Mouse (Mus musculus): ENCODE measurements around the gene Gm17268. TPM values are rescaled to one million over a fixed set of nuclear protein-coding genes. Genes with fewer than 3 reads are reported as not detected.

The Gm17268 gene
- total RNA-seq, 4 experiments from 2014 or later = not detected

DNA sequence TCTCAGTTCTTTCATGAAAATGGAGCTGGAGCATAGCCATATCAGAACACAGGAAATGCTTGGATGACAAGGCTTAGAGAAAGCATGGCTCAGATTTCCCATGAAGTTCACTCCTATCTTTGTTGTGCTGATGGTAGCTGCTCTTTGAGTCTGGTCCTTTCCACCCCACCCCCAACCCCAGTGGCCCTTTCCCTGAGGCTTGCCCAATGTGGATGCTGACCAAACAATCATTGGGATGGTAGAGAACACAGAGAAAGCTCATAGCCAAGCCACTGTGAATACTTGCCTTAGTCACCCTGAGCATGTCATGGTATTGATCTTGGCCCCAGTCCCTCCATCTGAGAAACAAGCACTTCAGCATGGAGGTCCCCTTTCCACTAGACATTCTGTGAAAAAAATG is 6.2 kb downstream of the Gm17268 start:
- no peak for DNase-seq (ENCODE audit: low spot score in 2 of 2)

DNA sequence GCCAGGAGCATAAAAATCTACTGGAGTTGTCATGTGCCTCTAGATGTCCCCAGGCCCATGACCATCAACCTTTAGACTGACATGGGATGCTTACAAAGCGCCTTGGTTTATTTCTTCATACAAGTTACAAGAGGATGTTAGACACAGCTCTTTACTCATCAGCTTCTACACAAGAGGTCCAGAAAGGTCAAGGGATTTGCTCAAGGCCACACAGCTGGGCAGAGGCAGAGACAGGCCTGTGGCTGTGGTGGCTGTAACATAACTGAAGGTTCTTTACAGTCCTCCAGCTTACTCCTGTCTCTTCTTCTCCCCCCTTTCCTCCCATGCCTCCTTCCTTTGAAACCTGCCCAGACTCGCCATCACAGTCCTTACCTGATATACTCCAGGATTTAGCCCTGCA is 8.2 kb downstream of the Gm17268 start:
- DNase-seq (ENCODE audit: low spot score in 2 of 2) = no peak

DNA sequence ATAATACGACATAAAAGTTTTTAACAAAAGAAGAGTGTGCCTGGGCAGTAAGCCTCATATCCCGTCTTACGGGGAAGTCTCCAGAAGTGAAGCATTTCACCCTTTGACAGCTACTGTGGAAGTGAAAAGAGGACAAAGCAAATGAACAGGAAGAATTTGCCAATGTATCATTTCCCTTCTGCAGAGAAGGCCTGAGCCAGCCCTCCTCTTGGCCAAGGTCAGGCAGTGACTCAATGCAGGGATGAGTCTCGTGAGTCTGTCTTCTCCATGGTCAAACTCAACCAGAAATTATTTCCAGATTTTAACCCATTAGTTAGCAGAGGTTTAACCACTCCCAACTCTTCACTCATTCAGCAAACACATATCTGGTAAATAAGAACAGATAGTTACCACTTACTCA is 14.6 kb downstream of the Gm17268 start:
- no peak for DNase-seq (ENCODE audit: low spot score in 2 of 2)

DNA sequence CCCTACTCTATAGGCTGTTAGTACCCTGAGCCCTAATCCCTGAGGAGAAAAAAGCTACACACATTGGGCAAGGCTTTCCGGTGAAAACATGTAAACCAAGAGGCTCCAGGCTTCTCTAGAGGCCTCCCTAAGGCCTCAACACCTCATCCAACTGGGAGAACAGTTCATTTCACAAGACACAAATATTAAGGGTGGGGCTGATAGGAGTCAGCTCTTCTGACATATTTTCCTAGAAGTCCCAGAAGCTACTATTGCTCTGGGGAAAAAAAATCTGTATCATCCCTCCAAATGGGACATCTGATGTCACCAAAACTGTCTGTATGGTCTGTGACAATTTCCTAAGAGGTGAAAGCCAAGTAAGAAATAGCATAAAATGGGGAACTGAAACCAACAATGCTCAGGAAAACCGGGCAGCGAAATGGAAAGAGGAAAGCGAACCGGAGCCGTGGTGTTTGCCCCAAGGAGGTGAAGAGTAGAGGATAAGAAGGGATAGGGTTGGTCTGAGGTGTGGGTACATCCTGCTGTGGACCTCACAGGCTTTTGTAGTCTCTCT is 15.8 kb downstream of the Gm17268 start:
- no peak for DNase-seq (ENCODE audit: low spot score in 2 of 2)

DNA sequence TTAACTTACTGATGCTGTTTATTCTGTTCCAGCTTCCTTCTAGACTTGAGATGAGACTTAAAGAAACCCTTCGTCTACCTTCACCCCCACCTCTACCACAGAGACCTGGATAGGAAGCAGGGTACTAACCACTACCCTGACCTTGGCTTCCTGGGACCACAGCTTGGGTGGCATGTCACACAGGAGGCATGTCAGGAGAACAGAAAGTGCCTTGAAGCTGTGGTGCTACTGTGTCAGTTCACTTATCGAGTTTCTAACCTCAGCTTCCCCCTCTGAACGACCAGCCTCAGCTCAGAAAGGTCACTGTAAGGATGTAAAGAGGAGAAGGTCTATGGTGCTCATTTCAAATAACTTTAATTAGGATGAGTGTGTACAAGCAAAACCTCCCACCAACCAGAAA is 17.0 kb downstream of the Gm17268 start:
- DNase-seq (ENCODE audit: low spot score in 2 of 2) = no peak

DNA sequence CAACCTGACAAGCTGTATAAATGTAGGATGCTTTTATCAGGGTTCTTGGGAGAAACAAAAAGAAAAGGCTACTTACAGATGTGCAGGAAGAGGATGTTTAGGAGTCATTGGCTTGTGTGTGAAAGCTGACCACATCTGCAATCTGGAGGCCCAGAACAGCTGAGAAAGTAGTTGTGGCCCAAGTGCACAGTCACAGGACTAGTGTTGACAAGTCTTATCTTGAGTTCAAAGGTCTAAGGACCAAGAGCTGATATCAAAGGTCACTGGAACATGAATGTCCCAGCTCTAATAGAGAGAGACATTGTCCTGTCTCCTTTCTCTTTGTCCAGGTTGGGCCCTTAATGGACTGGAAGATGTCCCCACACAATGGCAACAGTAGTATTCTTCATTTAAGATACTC is 18.6 kb downstream of the Gm17268 start:
- no peak for DNase-seq (ENCODE audit: low spot score in 2 of 2)

DNA sequence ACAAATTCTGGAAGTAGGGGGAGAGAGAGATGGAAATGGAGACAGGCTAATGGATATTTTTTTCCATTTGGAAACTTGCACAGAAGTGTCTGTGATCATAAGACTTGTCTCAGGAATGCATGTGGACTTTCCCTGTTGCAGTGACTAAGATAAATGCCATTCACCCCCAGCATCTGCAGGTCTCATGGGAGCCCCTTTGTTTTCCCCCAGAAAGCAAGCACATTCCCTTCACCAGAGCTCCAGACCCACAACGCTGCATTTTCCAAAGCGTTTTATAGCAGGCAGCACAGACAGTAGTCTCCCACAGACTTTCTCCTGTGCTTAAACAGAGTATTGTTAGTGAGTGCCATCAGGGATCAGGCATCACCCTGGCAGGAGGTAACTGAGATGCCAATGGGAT is 19.0 kb downstream of the Gm17268 start:
- no peak for DNase-seq (ENCODE audit: low spot score in 2 of 2)

DNA sequence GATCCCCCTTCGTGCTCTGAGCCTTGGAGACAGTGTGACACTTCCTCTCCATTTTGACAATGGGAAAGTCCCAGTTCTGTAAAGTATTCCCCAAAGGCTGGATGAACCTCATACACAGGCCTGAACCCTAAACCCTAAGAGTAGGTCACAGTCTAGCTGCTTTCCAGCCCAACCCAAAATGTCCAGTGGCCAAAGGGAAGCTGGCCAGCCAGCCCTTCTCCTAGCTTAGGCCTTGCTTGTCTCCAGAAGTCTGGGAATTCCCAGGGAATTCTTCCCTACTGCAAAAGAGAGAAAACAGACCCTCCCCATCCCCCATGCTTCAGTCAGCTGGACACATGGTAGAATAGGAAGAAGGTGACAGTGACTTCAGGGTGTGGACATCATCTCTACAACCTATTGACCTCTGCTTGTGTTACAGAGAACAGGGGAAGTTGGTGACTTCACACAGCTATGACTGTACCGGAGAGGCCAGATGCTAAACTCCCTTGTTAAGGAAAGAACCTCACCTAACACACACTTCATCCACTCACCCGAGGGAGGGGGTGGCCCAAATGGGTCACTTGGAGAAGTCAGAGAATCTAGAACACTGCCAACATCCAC is 22.1 kb downstream of the Gm17268 start:
- no peak for DNase-seq (ENCODE audit: low spot score in 2 of 2)

DNA sequence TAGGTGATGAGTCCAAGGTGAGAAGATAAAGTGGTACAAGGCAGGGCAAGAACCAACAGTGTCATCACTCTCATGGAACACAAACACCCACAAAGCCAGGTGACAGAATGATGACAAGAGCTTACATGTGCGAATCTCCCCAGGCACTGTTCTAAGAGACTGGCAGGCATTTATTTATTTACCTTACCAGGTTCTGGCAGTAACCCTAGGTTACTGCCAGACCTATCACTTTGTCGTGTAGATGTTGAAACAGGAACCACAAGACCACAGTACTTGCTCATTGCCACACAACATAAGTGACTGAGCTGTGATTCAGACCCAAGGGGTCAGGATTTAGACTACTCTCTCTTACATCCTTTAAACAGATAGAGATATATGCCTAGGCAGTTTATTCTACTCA is 23.3 kb downstream of the Gm17268 start:
- no peak for DNase-seq (ENCODE audit: low spot score in 2 of 2)

DNA sequence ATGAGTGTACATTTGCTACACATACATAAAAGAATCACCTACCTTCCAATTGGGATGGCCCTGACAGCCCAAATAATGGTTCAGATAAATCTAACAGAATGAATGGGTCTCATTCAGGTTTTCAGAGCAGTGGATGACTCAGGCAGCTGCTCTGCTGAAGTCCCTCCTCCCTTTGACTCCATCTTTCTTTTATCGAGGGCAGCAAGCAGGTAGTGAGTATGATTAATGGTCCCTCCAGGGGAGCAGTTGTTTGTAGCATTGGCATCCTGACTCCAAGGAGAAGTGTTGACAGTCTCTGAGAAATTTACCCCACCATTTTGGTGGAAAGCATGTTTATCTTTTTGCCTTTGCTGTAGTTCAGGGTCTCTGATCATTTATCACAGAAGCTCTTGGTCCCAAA is 24.6 kb downstream of the Gm17268 start:
- no peak for DNase-seq (ENCODE audit: low spot score in 2 of 2)

DNA sequence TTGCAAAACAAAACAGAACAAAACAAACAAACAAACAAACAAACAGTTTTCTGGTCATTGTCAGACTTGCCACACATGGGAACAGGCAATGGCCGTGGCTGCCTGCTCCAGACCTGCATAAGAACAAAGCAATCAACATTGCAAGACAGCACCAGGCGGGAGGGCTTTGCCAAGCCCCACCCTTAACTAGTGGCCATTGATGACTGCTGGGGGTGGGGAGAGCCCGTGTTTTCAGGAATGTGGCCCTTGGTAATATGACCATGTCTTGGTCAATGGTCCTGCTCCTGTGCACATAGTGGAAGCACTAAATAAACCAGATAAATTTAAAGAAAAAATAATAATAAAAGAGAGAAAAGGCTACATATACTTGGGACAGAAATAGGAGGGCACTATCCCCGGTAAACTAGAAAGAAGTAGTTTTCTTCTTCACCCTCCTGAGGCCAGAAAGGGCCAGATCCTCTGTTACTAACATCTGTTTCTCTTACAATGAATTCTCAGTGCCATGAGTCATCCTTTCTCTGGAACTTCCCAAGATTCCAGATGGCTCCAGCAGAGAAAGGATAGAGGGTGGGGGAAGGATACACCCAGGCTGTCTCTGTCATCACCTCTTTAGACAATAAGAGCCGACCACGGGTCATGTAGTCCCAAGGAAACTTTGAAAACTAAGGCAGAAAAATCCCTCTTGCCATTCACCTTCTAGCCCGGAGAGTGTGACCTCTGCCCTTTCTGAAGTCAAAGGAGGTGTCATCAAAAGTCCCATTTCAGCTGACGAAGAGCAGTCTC is 26.8 kb downstream of the Gm17268 start:
- DNase-seq (ENCODE audit: low spot score in 2 of 2) = no peak

DNA sequence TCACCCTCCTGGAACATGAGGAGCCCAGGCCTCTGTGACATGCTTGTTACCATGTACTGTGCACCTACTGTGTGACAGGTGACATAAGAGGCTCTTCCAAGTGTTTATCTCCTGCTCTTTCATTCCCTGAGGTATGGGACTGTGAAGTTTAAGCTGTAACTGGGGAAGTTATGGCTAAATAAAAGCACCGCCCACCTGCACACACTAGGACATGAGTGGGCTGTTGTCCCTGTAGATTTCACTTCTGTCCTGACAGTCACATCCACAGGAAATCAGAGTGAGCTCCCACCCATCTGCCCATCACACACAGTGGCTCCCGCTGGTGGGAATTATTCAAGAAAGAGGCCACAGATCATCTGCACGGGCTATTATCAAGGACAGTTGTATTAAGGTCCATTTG is 28.2 kb downstream of the Gm17268 start:
- no peak for DNase-seq (ENCODE audit: low spot score in 2 of 2)

DNA sequence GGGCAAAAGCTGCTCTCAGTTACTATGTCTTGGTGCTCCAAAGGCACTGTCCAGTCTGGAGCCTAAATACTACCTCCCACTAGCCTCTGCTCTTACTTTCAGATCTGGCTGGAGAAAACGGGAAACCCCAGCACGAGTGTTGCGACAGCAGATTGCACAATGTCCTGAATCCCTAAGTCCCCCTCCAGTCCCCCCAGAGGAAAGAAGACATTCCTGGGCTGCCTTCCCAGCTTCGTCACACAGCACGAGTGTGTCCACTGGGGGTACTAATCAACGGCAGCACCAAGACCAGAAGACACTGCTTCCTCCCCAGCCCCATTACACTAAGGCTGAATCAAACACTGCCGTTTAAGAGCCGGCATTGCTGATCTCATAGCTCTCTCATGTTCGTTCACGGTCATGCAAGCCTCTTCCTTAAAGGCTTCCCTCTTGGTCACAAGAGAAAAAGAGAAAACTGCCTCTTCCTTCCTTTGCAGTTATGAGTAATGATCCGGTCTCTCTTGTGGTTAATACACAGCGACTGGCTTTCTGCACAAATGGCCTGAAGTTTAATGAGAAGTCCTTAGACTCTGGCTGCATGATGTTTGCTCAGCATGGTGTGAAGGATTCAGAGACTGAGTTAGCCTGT is 31.5 kb downstream of the Gm17268 start:
- no peak for DNase-seq (ENCODE audit: low spot score in 2 of 2)

DNA sequence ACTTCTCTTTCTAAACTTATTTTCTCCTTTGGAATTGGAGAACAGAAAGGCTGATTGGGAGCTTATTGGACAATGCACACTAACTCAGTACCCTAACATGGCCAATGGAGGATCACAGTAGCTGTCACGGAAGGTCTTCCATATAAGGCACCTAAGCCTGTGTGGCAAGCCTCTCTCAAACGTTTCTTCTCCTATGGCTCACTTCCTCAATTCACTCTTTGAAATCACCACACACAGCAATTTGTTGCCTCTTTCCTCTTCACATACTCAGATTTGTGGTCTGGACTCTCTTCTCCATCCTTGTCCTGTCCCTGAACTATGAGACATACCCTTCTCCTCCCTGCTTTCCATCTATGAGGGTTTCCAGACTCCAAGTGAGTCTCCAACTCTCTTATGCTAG is 33.6 kb downstream of the Gm17268 start:
- DNase-seq (ENCODE audit: low spot score in 2 of 2) = no peak

DNA sequence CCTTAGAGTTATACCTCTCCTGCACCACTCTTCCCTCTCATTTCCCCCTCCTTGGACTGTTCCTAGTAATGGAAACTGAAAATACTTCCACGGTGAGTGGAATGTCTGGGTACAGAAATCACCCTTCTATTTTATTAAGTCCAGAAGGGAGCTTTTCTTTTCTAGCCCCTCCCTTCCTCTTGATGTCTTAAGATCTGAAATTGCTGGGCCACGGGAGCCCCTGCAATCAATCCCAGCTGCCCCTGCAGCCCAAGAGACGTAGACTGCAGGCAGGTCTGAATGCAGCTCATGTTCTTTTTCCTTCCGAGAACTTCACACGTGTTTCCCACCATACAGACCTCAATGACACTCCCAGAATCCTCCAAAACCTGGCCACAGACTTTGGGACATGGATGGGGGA is 37.8 kb downstream of the Gm17268 start:
- DNase-seq (ENCODE audit: low spot score in 2 of 2) = no peak

DNA sequence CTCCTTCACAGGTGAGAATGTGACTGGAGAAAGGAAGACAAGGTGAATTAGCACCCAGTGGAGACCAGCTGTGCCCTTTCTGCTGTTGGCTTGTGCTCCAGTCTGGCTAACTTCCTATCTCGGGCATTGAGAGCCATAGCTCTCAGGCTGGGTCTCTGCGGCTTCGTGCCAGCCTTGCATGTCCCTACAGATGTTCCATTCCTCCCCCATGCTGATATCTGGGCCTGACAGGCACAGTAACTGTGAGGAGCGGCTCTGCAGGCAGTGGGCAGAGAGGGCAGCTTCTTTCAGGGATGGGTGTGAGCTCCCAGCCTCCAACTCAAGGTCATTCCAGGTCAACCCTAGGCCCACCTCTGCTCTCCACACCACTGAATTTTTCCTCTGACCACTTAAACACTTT is 38.9 kb downstream of the Gm17268 start:
- no peak for DNase-seq (ENCODE audit: low spot score in 2 of 2)

DNA sequence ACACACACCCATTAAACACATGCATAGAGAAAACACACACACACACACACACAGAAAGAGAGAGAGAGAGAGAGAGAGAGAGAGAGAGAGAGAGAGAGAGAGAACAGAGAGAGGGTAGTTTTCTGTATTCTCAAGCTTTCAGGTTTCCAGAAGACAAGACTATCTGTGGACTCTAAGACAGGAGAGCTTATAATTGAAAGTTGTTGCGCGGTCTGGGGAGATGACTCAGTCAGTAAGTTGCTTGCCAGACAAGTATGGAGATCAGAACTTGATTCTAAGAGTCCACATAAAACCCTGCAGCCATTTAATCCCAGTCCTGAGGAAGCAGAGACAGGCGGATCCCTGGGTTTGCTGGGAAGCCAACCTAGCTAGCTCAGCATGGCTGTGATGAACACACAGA is 39.7 kb downstream of the Gm17268 start:
- DNase-seq (ENCODE audit: low spot score in 2 of 2) = no peak

DNA sequence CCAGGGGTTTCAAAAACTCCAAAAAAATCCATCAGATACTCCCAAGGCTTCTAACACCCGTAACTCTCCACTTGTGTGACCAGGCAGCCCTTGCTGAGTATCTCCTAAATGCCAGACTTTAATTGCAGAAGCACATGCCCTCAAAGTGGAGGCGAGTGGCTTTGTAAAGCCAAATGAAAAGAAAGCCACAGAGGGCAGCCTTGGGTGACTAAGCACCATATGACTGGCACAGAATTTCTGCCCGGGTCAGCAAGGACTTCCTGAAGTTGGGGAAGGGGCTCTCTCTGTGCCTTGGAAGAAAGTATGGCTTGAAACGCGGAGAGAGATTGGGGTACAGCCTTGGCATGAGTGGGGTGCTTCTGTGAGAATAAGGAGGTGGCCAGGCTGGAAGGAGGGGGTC is 41.3 kb downstream of the Gm17268 start:
- no peak for DNase-seq (ENCODE audit: low spot score in 2 of 2)

DNA sequence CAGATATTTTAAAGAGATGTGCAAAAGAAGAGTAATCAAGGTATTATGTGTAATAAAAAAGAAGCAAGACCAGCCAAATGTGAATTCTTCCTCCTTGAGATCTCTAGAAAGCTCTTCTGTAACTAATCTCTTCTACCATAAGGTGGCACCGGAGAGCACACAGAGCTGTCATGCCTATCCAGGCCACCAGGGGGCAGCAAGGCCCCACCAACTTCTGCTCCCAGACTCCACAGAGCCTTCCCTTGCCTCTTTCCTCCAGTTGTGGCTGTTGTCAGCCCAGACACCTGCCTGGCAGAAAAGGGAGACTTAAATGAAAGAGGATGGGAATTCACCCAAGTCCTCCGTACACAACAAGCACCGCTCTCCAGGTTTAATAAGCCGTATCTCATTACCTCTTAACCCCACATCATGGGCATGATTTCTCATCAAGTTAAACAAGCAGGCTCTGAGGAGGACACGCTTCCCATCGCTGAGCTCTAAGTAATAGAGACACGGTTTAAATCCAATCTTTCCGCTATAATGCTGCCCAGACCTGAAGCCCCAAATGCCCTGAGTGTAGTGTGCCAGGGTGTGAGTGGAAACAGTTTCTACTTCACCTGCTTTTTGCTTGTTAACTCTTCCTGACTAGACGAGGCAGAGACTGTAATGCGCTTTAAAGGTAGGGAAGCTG is 42.1 kb downstream of the Gm17268 start:
- DNase-seq (ENCODE audit: low spot score in 2 of 2) = peak; percentile 52 to 77

DNA sequence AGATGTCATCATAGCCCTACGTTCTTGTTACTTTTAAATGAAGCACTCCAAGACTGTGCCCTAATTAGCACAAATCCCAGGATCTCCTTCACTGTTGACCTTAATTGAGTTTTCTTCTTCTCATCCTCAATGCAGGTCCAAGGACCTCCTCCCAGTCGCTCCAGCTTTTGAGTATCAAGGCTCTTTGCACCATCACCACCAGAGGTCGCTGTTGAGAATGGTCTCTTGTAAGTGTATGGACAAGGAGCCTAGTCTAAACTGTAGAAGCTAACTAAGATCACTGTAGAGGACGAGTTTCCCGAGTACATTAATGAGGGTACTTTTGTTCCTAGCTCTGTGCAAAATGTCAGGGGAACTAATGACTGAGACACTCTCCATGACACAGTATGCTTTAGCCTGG is 55.2 kb downstream of the Gm17268 start:
- DNase-seq (ENCODE audit: low spot score in 2 of 2) = peak in 1 of 2 experiments; percentile 22

DNA sequence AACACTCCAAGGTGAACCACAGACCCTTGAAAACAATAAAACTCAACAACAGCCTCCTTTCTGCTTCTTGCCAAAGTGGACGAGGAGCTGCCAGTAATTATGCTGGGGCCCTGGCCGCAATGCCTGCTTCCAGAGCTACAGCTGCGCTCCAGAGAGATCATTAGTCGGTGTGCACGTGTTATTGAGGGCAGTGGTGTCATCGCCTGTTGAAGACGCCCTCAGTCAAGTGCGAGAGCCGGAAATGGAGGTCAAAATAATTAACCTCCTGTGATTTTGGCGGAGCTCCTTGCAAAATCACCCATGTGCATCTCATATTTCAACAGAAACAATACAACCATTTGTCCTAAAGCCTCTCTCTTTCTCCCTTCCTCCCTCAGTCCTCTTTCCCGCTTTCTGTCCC is 56.2 kb downstream of the Gm17268 start:
- no peak for DNase-seq (ENCODE audit: low spot score in 2 of 2)

All from left cerebral cortex, adult 8-10 months (tissue).